In genomic region chr5:140814403-140814802, GRCm38 (mm10) we compare ENCODE assay signal across 17 mouse cellular contexts. TPM values are rescaled to one million over a fixed set of nuclear protein-coding genes. Genes with fewer than 3 reads are reported as not detected.
DNase-seq lines count a peak whose midpoint lies in the region; ATAC-seq and TF ChIP-seq lines count a peak whose summit lies in the region.
"Had no signal": no experiment of that assay in that cellular context is flagged by ENCODE, and none has a peak within 500 bp of the region (broad histone marks: within the 10 kb centered on the region; RNA-seq: fewer than 3 reads in every experiment).

No protein-coding gene starts in this region.

- no peaks in the 10 kb centered on the region for H3K9me3 ChIP-seq in kidney, embryonic 16.5 days (ENCODE audit: low read length)
- H3K9me3 ChIP-seq in kidney, embryonic 15.5 days (replicated peaks), result no peaks in the 10 kb centered on the region
- H3K9me3 ChIP-seq in liver, postnatal 0 days (ENCODE audit: low read length), result no peaks in the 10 kb centered on the region
- no peaks in the 10 kb centered on the region for H3K9me3 ChIP-seq in midbrain, embryonic 15.5 days
- H3K9me3 ChIP-seq: heart, embryonic 10.5 days; midbrain, embryonic 12.5 days; stomach, embryonic 15.5 days had no signal

- peak; percentile 78 for DNase-seq in A20 (ENCODE audit: low read depth, low spot score)
- no peak for DNase-seq in liver, postnatal 0 days
- DNase-seq in urinary bladder, postnatal 10 days (ENCODE audit: low spot score), result no peak
- DNase-seq: cerebellum, adult 9-11 months; heart, postnatal 4 days; kidney, postnatal 36 days; right cerebral cortex, postnatal 4 days; thymus, postnatal 25 days had no signal

- no peak overlapping the region for H3K9ac ChIP-seq in kidney, embryonic 16.5 days (replicated peaks; ENCODE audit: low read length)
- no peak overlapping the region for H3K9ac ChIP-seq in kidney, embryonic 15.5 days
- no peak overlapping the region for H3K9ac ChIP-seq in liver, postnatal 0 days (replicated peaks)
- H3K9ac ChIP-seq in midbrain, embryonic 15.5 days, result no peak overlapping the region
- H3K9ac ChIP-seq: midbrain, embryonic 12.5 days; stomach, embryonic 15.5 days had no signal

- TF ChIP-seq CTCF in bone marrow macrophage, adult 2 months (IDR thresholded peaks at IDR 0.05; ENCODE audit: low read depth, low read length), result no peak
- TF ChIP-seq CTCF in liver, postnatal 0 days (IDR thresholded peaks at IDR 0.05; ENCODE audit: low read depth), result no peak

- peak overlapping the region; percentile 82; the same call in 1 of the 2 replicates for H3K27ac ChIP-seq in kidney, embryonic 16.5 days (ENCODE audit: low read length)
- no peak overlapping the region; the same call in 1 of the 2 replicates for H3K27ac ChIP-seq in kidney, embryonic 15.5 days
- H3K27ac ChIP-seq in bone marrow macrophage, adult 2 months (ENCODE audit: insufficient read depth, low read depth, low read length), result peak overlapping the region; percentile 94
- peak overlapping the region; percentile 80; the same call in 1 of the 2 replicates for H3K27ac ChIP-seq in liver, postnatal 0 days (ENCODE audit: low read depth)
- no peak overlapping the region for H3K27ac ChIP-seq in midbrain, embryonic 15.5 days
- H3K27ac ChIP-seq: heart, embryonic 10.5 days; stomach, embryonic 15.5 days had no signal

- no peaks in the 10 kb centered on the region for H3K36me3 ChIP-seq in kidney, embryonic 16.5 days (ENCODE audit: insufficient read depth, low read length)
- H3K36me3 ChIP-seq in kidney, embryonic 15.5 days, result peaks cover 3% of the 10 kb centered on the region; the same call in 1 of the 2 replicates
- H3K36me3 ChIP-seq in liver, postnatal 0 days (replicated peaks; ENCODE audit: insufficient read depth, low read length), result no peaks in the 10 kb centered on the region
- no peaks in the 10 kb centered on the region for H3K36me3 ChIP-seq in midbrain, embryonic 15.5 days (replicated peaks)
- H3K36me3 ChIP-seq: midbrain, embryonic 12.5 days; stomach, embryonic 15.5 days had no signal

- no peak for TF ChIP-seq POLR2A in bone marrow macrophage, adult 2 months (IDR thresholded peaks at IDR 0.05; ENCODE audit: borderline replicate concordance, low read depth, low read length)

- TF ChIP-seq EP300 in liver, postnatal 0 days (IDR thresholded peaks at IDR 0.05; ENCODE audit: low read depth), result no peak

- ATAC-seq in kidney, embryonic 16.5 days (ENCODE audit: low FRiP score, low TSS enrichment), result no peak
- no peak for ATAC-seq in kidney, embryonic 15.5 days (replicated peaks; ENCODE audit: low FRiP score)
- ATAC-seq in liver, postnatal 0 days, result no peak
- ATAC-seq in midbrain, embryonic 15.5 days (replicated peaks), result no peak
- ATAC-seq: CD4-positive, CD25-positive, alpha-beta regulatory T cell, adult 4 months; intestine, embryonic 16.5 days had no signal

- H3K27me3 ChIP-seq in kidney, embryonic 16.5 days (ENCODE audit: insufficient read depth, low read length), result no peaks in the 10 kb centered on the region
- H3K27me3 ChIP-seq in kidney, embryonic 15.5 days, result no peaks in the 10 kb centered on the region
- no peaks in the 10 kb centered on the region for H3K27me3 ChIP-seq in liver, postnatal 0 days (ENCODE audit: insufficient read depth, low read length)
- H3K27me3 ChIP-seq in midbrain, embryonic 15.5 days (replicated peaks), result no peaks in the 10 kb centered on the region
- H3K27me3 ChIP-seq: midbrain, embryonic 12.5 days; stomach, embryonic 15.5 days had no signal

- H3K4me1 ChIP-seq in kidney, embryonic 16.5 days (ENCODE audit: insufficient read depth, low read length), result peaks cover 85% of the 10 kb centered on the region
- peaks cover 82% of the 10 kb centered on the region for H3K4me1 ChIP-seq in kidney, embryonic 15.5 days
- peaks cover 82% of the 10 kb centered on the region for H3K4me1 ChIP-seq in bone marrow macrophage, adult 2 months (ENCODE audit: control insufficient read depth, insufficient read depth, low read length)
- peaks cover 74% of the 10 kb centered on the region for H3K4me1 ChIP-seq in liver, postnatal 0 days (ENCODE audit: insufficient read depth)
- H3K4me1 ChIP-seq in midbrain, embryonic 15.5 days, result peaks cover 35% of the 10 kb centered on the region

- WGBS in kidney, embryonic 16.5 days, result 85% methylated on average over 5 of the region's 5 CpGs
- 85% methylated on average over 5 of the region's 5 CpGs for WGBS in kidney, embryonic 15.5 days
- WGBS in liver, postnatal 0 days (ENCODE audit: insufficient replicate concordance), result 62% methylated on average over 5 of the region's 5 CpGs
- 65% methylated on average over 5 of the region's 5 CpGs for WGBS in midbrain, embryonic 15.5 days

- no peak overlapping the region for H3K4me2 ChIP-seq in kidney, embryonic 16.5 days (replicated peaks; ENCODE audit: low read depth, low read length)
- H3K4me2 ChIP-seq in kidney, embryonic 15.5 days, result no peak overlapping the region
- no peak overlapping the region for H3K4me2 ChIP-seq in liver, postnatal 0 days (ENCODE audit: low read depth, low read length)
- no peak overlapping the region for H3K4me2 ChIP-seq in midbrain, embryonic 15.5 days
- H3K4me2 ChIP-seq: midbrain, embryonic 12.5 days; stomach, embryonic 15.5 days had no signal

- H3K4me3 ChIP-seq in kidney, embryonic 16.5 days (ENCODE audit: low read length), result no peak overlapping the region
- H3K4me3 ChIP-seq in kidney, embryonic 15.5 days (replicated peaks), result no peak overlapping the region
- no peak overlapping the region for H3K4me3 ChIP-seq in bone marrow macrophage, adult 2 months (ENCODE audit: insufficient read depth, low read length)
- no peak overlapping the region for H3K4me3 ChIP-seq in liver, postnatal 0 days (ENCODE audit: low read depth, low read length)
- no peak overlapping the region for H3K4me3 ChIP-seq in midbrain, embryonic 15.5 days
- H3K4me3 ChIP-seq: heart, embryonic 10.5 days; midbrain, embryonic 12.5 days; stomach, embryonic 15.5 days had no signal

RNA-seq across cellular contexts. Expression of gene Gna12, which starts 15.8 kb away (rescaled TPM):
- polyA plus RNA-seq in kidney, embryonic 16.5 days (2015; fragmentation: Nextera tagmentation; extraction: Ambion mirVana), result 9.6 and 10.0 TPM in 2 replicates
- 15.9 and 16.1 TPM in 2 replicates for polyA plus RNA-seq in kidney, embryonic 15.5 days (2015; fragmentation: Nextera tagmentation; extraction: Ambion mirVana)
- polyA plus RNA-seq in bone marrow macrophage, adult 2 months (2012; ENCODE audit: insufficient read depth, insufficient read length, missing spikeins), result 147 and 173 TPM in 2 replicates
- 12.7 and 14.5 TPM in 2 replicates for polyA plus RNA-seq in liver, postnatal 0 days (2015; fragmentation: Nextera tagmentation; extraction: Ambion mirVana)
- polyA plus RNA-seq in midbrain, embryonic 15.5 days (2015; fragmentation: Nextera tagmentation; extraction: Ambion mirVana), result 49.8 and 63.1 TPM in 2 replicates

Comparison
In these comparisons a context has a peak if more than half of its experiments do, and no peak if none do; other contexts are left out.
1. H3K27ac ChIP-seq: peak in kidney, embryonic 16.5 days (single experiment), bone marrow macrophage, adult 2 months (single experiment) and liver, postnatal 0 days (single experiment); none in kidney, embryonic 15.5 days (single experiment) and midbrain, embryonic 15.5 days (single experiment).